Mouse (Mus musculus) forebrain, embryonic 15.5 days (tissue): ENCODE results near the gene Bahcc1. TPM values are rescaled to one million over a fixed set of nuclear protein-coding genes. Genes with fewer than 3 reads are reported as not detected.
A peak's percentile ranks its signal among the peaks of the same experiment; 100 is the strongest.

Source experiments
- ATAC-seq: fragments of 200-750 bp; cut with Nextera tagmentation; replicated peaks from 2 replicates; pipeline ENCODE4 v1.8.0; 2017; ENCODE audit warnings: mild to moderate bottlenecking, moderate TSS enrichment, moderate library complexity
- H3K27ac ChIP-seq: fragments of 300-500 bp; sonication (generic); replicated peaks from 2 replicates; pipeline ENCODE4 v1.5.1; 2015; ENCODE audit warnings: mild to moderate bottlenecking, inconsistent platforms
- H3K27me3 ChIP-seq: fragments of 300-500 bp; sonication (generic); 2 replicates; pipeline ENCODE4 v1.6.1; 2015; ENCODE audit warnings: inconsistent platforms
- H3K36me3 ChIP-seq: fragments of 300-500 bp; sonication (generic); 2 replicates; pipeline ENCODE4 v1.6.1; 2015; ENCODE audit warnings: mild to moderate bottlenecking, inconsistent platforms
- H3K4me1 ChIP-seq: fragments of 300-500 bp; sonication (generic); 2 replicates; pipeline ENCODE4 v1.6.1; 2015; ENCODE audit warnings: inconsistent platforms
- H3K4me2 ChIP-seq: fragments of 300-500 bp; sonication (generic); replicated peaks from 2 replicates; pipeline ENCODE4 v1.6.1; 2015; ENCODE audit warnings: mild to moderate bottlenecking, inconsistent platforms
- H3K4me3 ChIP-seq: fragments of 300-500 bp; sonication (generic); 2 replicates; pipeline ENCODE4 v1.5.1; 2015; ENCODE audit warnings: mild to moderate bottlenecking, inconsistent platforms
- H3K9ac ChIP-seq: fragments of 300-500 bp; sonication (generic); replicated peaks from 2 replicates; pipeline ENCODE4 v1.6.1; 2015; ENCODE audit warnings: mild to moderate bottlenecking, inconsistent platforms
- H3K9me3 ChIP-seq: fragments of 300-500 bp; sonication (generic); 2 replicates; pipeline ENCODE4 v1.6.1; 2016; ENCODE audit warnings: inconsistent platforms
- WGBS: fragments of 180-500 bp; shearing (Covaris S2); methylation state at CpG from one replicate; pipeline ENCODE4 v1.1.7; 2015; ENCODE audit warnings: mixed read lengths; 5-methylcytosine and 5-hydroxymethylcytosine counted together
- polyA plus RNA-seq: library from polyadenylated mRNA; unstranded; fragments of >200 nt; fragmentation: Nextera tagmentation; extraction: Ambion mirVana; gene quantifications from 2 replicates; pipeline ENCODE4 v1.2.1, GENCODE M21; 2015

The Bahcc1 gene
- polyA plus RNA-seq, 1 experiment from 2014 or later, result 16.1 TPM

- H3K4me3 ChIP-seq, result no peak overlapping the region
- no peak overlapping the region for H3K9ac ChIP-seq
- no peak overlapping the region for H3K4me2 ChIP-seq
- H3K27me3 ChIP-seq, result no peaks in the 10 kb centered on the region
- no peak overlapping the region for H3K27ac ChIP-seq
- H3K9me3 ChIP-seq, result no peaks in the 10 kb centered on the region
- no peak for ATAC-seq
- 61% methylated on average over 10 of the region's 10 CpGs for WGBS
- peaks cover 22% of the 10 kb centered on the region for H3K4me1 ChIP-seq
- H3K36me3 ChIP-seq, result no peaks in the 10 kb centered on the region
Observed at GRCm38 (mm10) chr11:120215726-120216241, 17.0 kb upstream of the Bahcc1 start.

DNA sequence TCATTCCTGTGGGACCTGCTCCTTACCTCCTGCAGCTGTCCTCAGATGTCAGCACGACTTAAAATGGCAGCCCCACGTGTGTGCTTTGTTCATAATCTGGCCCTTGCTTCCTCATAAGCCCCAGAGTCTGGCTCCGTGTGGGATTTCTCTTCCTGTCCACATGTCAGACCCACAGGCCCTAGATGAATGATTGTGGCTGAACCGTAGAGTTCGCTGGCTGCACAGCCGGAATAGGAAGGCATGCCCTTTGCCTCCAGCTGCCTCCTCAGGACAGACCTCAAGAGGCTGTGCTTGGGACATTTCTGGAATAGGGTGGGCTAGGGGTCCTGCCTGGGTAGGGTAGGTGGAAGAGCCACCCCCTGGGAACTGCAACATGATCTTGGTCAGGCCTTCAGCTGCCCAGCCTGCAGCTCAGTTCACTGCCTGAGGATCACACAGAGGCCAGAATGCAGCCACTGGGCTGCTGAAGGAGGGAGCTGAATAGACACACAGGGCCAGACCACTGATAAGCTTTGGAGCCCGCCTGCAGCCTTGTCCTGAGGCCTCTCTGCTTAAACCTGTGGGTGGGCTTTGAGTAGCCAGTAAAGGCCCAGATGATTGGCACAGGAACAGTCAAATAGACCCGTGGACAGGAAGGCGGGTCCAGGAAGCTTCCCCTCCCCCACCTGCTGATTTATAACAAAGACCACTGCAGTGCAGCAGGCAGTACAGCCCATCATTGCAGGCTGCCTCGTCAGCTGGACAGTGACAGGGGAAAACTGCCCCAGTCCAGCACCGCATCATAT is 16.0 kb upstream of the Bahcc1 start:
- ATAC-seq, result peak; percentile 69
- Histone ChIP-seq H3K27ac (peak overlapping the region; percentile 80), H3K4me2 (no peak overlapping the region), H3K9me3 (no peaks in the 10 kb centered on the region), H3K27me3 (no peaks in the 10 kb centered on the region), H3K4me1 (peaks cover 22% of the 10 kb centered on the region), H3K9ac (no peak overlapping the region), H3K36me3 (no peaks in the 10 kb centered on the region), H3K4me3 (no peak overlapping the region)
- WGBS, result 14% methylated on average over 11 of the region's 11 CpGs

DNA sequence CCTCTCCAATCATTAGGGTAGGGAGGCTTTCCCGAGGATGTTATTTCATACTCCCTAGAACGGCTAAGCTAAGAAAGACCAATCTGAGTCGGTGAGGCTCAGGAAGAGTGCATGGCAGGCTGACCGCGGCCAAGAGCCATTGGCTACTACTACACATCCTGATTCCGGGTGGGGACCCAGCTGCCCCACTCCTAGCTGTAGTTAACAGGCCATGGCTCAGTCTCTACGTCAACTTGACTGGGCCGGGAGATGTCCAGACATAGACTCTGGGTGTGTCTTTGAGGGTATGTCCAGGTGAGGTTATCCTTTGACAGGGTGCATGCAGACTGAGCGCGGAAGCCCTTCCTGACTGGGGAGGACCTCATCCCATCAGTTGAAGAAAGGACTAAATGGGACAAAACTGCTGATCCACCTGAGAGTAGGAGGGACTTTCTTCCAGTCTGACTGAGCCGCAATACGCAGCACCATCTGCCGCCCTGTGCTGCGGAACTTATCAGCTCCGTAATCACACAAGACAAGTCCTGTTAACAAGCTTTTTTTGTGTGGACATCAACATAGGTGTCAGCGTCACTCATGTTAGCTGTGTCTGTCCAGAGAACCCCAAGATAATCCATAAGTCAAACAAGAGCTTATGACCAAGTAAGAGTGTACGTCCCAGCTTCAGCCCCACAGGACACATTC is 14.4 kb upstream of the Bahcc1 start:
- 90% methylated on average over 17 of the region's 17 CpGs for WGBS
- H3K27me3 ChIP-seq, result no peaks in the 10 kb centered on the region
- H3K9me3 ChIP-seq, result no peaks in the 10 kb centered on the region
- H3K4me3 ChIP-seq, result no peak overlapping the region
- peaks cover 22% of the 10 kb centered on the region for H3K4me1 ChIP-seq
- H3K36me3 ChIP-seq, result no peaks in the 10 kb centered on the region
- no peak overlapping the region for H3K4me2 ChIP-seq
- H3K9ac ChIP-seq, result no peak overlapping the region
- no peak for ATAC-seq
- no peak overlapping the region for H3K27ac ChIP-seq

- 89% methylated on average over 6 of the region's 6 CpGs for WGBS
- ATAC-seq, result no peak
- H3K27ac ChIP-seq, result no peak overlapping the region
- no peak overlapping the region for H3K4me2 ChIP-seq
- H3K4me1 ChIP-seq, result peaks cover 26% of the 10 kb centered on the region
- no peak overlapping the region for H3K9ac ChIP-seq
- H3K4me3 ChIP-seq, result no peak overlapping the region
- H3K9me3 ChIP-seq, result no peaks in the 10 kb centered on the region
- H3K36me3 ChIP-seq, result no peaks in the 10 kb centered on the region
- H3K27me3 ChIP-seq, result no peaks in the 10 kb centered on the region
Observed at GRCm38 (mm10) chr11:120218946-120219345, 13.8 kb upstream of the Bahcc1 start.

- H3K4me1 ChIP-seq, result peaks cover 37% of the 10 kb centered on the region
Observed at GRCm38 (mm10) chr11:120219916-120220522, 12.7 kb upstream of the Bahcc1 start.

DNA sequence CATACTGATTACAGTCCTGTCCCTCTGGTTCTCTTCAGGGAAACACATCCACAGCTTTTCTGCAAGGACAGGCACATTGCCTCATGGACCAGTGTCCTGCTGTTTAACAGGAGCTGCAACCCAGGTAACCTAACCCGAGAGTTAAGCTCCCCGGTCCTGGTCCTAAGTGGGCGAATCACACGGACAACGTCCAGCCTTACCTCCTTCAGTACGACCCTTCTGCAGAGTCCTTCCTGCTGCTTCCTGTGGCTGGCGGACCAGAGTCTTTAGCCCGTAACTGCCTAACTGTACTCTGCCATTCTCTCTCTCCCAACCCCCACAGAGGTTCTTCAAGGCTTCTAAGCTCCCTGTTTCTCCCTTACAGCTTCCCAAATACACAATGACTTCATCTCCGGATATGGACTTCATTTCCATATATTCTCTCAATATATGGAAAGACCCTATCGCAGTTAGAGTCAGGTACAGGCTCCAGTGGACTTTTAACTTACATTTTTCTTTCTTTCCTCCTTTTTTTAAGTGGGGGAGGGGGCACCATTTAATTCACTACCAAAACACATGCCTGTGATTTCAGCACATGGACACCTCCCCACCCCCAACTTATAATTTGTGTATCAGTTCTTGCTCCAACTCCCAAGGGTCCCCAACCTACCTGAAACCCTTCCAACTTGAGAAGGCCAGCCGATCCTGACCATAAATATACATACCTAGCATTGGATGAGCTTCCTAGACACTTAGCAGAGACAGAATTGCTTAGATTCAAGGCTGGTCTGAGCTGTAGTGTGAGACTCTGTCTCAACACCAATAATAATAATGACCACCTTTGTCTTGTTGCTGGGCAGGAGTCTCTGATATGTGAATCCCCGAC is 11.6 kb upstream of the Bahcc1 start:
- no peak overlapping the region for H3K4me2 ChIP-seq
- no peak overlapping the region for H3K4me3 ChIP-seq
- no peak overlapping the region for H3K9ac ChIP-seq
- WGBS, result 62% methylated on average over 12 of the region's 12 CpGs
- H3K27ac ChIP-seq, result no peak overlapping the region
- no peaks in the 10 kb centered on the region for H3K36me3 ChIP-seq
- no peaks in the 10 kb centered on the region for H3K9me3 ChIP-seq
- H3K4me1 ChIP-seq, result peaks cover 46% of the 10 kb centered on the region
- H3K27me3 ChIP-seq, result no peaks in the 10 kb centered on the region
- ATAC-seq, result no peak

More at GRCm38 (mm10) chr11:120219916-120220522, 12.7 kb upstream of the Bahcc1 start:
- WGBS, result 49% methylated on average over 9 of the region's 9 CpGs
- Histone ChIP-seq H3K27ac (no peak overlapping the region), H3K4me2 (no peak overlapping the region), H3K27me3 (no peaks in the 10 kb centered on the region), H3K4me3 (no peak overlapping the region), H3K36me3 (no peaks in the 10 kb centered on the region), H3K9me3 (no peaks in the 10 kb centered on the region), H3K9ac (no peak overlapping the region)
- no peak for ATAC-seq

GRCm38 (mm10) chr11:120222425-120223104 is 10.2 kb upstream of the Bahcc1 start:
- Histone ChIP-seq H3K4me3 (no peak overlapping the region), H3K27me3 (no peaks in the 10 kb centered on the region), H3K9ac (no peak overlapping the region), H3K4me2 (no peak overlapping the region), H3K27ac (no peak overlapping the region), H3K9me3 (no peaks in the 10 kb centered on the region), H3K4me1 (peaks cover 46% of the 10 kb centered on the region), H3K36me3 (no peaks in the 10 kb centered on the region)
- no peak for ATAC-seq
- WGBS, result 86% methylated on average over 6 of the region's 6 CpGs

DNA sequence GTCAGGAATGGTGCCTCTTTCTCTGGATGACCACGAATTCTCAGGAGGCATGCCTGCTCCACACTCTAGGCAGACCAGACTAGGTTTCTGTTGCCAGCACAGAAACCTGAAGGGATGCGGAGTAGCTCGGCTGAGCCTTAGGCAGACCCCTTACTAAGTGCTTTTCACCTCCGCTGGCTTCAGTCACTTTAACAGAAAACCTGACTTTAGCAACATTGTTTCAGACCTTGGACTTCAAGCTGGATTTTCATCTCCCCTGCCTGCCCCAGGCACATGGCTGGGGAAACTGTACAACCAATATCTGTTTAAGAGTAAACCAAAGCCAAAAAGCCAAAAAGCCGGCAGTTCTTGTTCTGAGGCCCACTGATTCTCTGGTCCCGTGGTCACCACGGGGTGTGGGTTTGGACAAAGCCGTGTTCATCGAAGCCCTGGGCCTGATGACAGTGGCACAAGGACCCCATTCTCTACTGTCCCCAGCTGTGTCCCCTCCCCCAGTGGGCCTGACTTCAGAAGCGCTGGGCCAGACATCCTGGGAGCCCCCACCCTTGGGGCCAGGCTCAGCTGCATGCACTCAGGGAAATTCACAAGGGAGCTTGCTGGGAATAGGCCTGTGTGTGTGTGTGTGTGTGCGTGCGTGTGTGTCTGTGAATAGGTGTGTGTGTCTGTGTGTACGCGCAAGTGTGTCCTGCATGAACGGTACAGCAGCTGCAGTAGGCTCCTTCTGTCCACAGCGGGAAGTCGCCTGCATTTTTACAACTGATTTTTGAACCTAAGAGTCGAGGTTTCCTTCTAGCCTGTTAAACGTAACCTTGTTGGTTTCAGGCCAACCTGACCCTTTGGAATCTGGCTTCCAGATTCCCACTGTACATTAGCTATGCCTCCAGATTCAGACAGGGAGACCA is 8.9 kb upstream of the Bahcc1 start:
- no peak overlapping the region for H3K4me3 ChIP-seq
- peaks cover 58% of the 10 kb centered on the region for H3K4me1 ChIP-seq
- WGBS, result 52% methylated on average over 19 of the region's 19 CpGs
- no peaks in the 10 kb centered on the region for H3K9me3 ChIP-seq
- H3K27ac ChIP-seq, result no peak overlapping the region
- H3K36me3 ChIP-seq, result no peaks in the 10 kb centered on the region
- H3K4me2 ChIP-seq, result no peak overlapping the region
- no peak overlapping the region for H3K9ac ChIP-seq
- no peaks in the 10 kb centered on the region for H3K27me3 ChIP-seq
- ATAC-seq, result 0 out of 2 replicates have a peak, but pooled peaks have one; percentile 20

DNA sequence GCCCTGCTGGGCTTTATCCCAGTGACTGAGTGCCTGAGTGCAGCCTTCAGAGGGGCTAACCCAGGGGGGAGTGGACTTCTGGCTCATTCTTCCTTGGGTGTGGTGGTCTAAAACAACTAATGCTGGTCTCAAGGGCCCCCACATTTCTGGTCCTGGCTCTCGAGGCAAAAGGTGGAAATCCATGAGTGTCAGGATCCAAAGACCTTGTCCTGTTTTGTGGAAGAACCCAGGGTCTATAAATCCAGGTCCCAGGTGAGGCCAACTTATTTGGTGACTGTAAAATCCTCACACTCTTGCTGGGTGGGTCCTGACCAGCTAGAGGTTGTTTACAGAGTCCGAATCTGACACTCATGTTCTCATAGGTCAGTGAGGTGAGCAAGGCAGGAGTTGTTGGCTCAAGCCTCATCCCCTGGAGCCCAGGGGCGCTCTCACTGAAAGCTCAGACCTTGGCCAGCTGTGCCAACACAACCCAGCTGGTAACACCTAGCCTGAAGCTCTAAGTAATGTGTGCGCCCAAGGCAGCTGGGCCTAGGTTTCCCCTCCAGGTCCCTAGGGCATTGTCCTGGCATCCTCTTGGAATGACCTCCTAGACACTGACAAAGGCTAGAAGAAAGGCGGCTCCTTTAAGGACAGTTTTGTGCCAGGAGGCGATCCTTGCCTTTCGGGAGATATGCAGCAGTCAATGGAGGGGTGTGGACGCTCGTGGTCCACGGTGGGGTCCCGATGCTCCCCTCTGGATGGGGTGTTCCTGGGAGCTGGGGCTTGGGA is 8.1 kb upstream of the Bahcc1 start:
- Histone ChIP-seq H3K4me1 (peaks cover 67% of the 10 kb centered on the region), H3K27ac (peak overlapping the region; percentile 24)
- 45% methylated on average over 11 of the region's 11 CpGs for WGBS

More for the DNA sequence above, 8.1 kb upstream of the Bahcc1 start:
- no peaks in the 10 kb centered on the region for H3K36me3 ChIP-seq
- peak overlapping the region; percentile 43 for H3K9ac ChIP-seq
- no peaks in the 10 kb centered on the region for H3K9me3 ChIP-seq
- H3K4me2 ChIP-seq, result peak overlapping the region; percentile 39
- peak overlapping the region; percentile 18 for H3K4me3 ChIP-seq
- no peak for ATAC-seq
- H3K27me3 ChIP-seq, result no peaks in the 10 kb centered on the region
